Mouse (Mus musculus): ENCODE measurements at regions not wholly inside any gene's neighbourhood (a gene's known extent, or its start where the extent isn't known, plus 50 kb on each side); places are given as distances from the start of the nearest gene placed in this dataset.

GRCm38 (mm10) chr17:64983480-64983879 is 147.6 kb upstream of the 4930583I09Rik start:
- Histone ChIP-seq H3K36me3 (ENCODE audit: control insufficient read depth, insufficient read depth, low read length) (no peaks in the 10 kb centered on the region), H3K27me3 (replicated peaks; ENCODE audit: control insufficient read depth, insufficient read depth, low read length) (no peaks in the 10 kb centered on the region), H3K4me3 (ENCODE audit: insufficient read depth, low read depth, low read length) (no peak overlapping the region), H3K4me1 (ENCODE audit: control insufficient read depth, insufficient read depth, low read length) (no peaks in the 10 kb centered on the region), H3K27ac (ENCODE audit: insufficient read depth, low read depth, low read length) (no peak overlapping the region)
- 71% methylated on average over 2 of the region's 2 CpGs for WGBS
- no peak for TF ChIP-seq CTCF (conservative IDR thresholded peaks at IDR 0.05; ENCODE audit: insufficient read depth, insufficient read length, low read depth, low read length)
- no peak for TF ChIP-seq POLR2A (IDR thresholded peaks at IDR 0.05; ENCODE audit: low read depth, low read length)
- DNase-seq: no peak

GRCm38 (mm10) chr17:64964153-64964552 is 128.3 kb upstream of the 4930583I09Rik start:
- TF ChIP-seq POLR2A (IDR thresholded peaks at IDR 0.05; ENCODE audit: low read depth, low read length): no peak
- no peak for TF ChIP-seq CTCF (conservative IDR thresholded peaks at IDR 0.05; ENCODE audit: insufficient read depth, insufficient read length, low read depth, low read length)
- Histone ChIP-seq H3K4me3 (ENCODE audit: insufficient read depth, low read depth, low read length) (no peak overlapping the region), H3K4me1 (ENCODE audit: control insufficient read depth, insufficient read depth, low read length) (no peaks in the 10 kb centered on the region), H3K27ac (ENCODE audit: insufficient read depth, low read depth, low read length) (no peak overlapping the region), H3K36me3 (ENCODE audit: control insufficient read depth, insufficient read depth, low read length) (no peaks in the 10 kb centered on the region), H3K27me3 (replicated peaks; ENCODE audit: control insufficient read depth, insufficient read depth, low read length) (no peaks in the 10 kb centered on the region)
- WGBS: 70% methylated on average over 4 of the region's 4 CpGs
- DNase-seq: no peak

- Histone ChIP-seq H3K4me1 (ENCODE audit: control insufficient read depth, insufficient read depth, low read length) (no peaks in the 10 kb centered on the region), H3K36me3 (ENCODE audit: control insufficient read depth, insufficient read depth, low read length) (no peaks in the 10 kb centered on the region), H3K27me3 (replicated peaks; ENCODE audit: control insufficient read depth, insufficient read depth, low read length) (no peaks in the 10 kb centered on the region), H3K4me3 (ENCODE audit: insufficient read depth, low read depth, low read length) (no peak overlapping the region), H3K27ac (ENCODE audit: insufficient read depth, low read depth, low read length) (no peak overlapping the region)
- no peak for TF ChIP-seq POLR2A (IDR thresholded peaks at IDR 0.05; ENCODE audit: low read depth, low read length)
- TF ChIP-seq CTCF (conservative IDR thresholded peaks at IDR 0.05; ENCODE audit: insufficient read depth, insufficient read length, low read depth, low read length): no peak
- WGBS: 51% methylated on average over 2 of the region's 2 CpGs
- no peak for DNase-seq
Measured at GRCm38 (mm10) chr17:64961887-64962286, 126.0 kb upstream of the 4930583I09Rik start.

- WGBS: 75% methylated on average over 9 of the region's 9 CpGs
- Histone ChIP-seq H3K27ac (ENCODE audit: insufficient read depth, low read depth, low read length) (no peak overlapping the region), H3K36me3 (ENCODE audit: control insufficient read depth, insufficient read depth, low read length) (no peaks in the 10 kb centered on the region), H3K4me1 (ENCODE audit: control insufficient read depth, insufficient read depth, low read length) (no peaks in the 10 kb centered on the region), H3K4me3 (ENCODE audit: insufficient read depth, low read depth, low read length) (no peak overlapping the region), H3K27me3 (replicated peaks; ENCODE audit: control insufficient read depth, insufficient read depth, low read length) (no peaks in the 10 kb centered on the region)
- no peak for TF ChIP-seq POLR2A (IDR thresholded peaks at IDR 0.05; ENCODE audit: low read depth, low read length)
- TF ChIP-seq CTCF (conservative IDR thresholded peaks at IDR 0.05; ENCODE audit: insufficient read depth, insufficient read length, low read depth, low read length): no peak
- DNase-seq: no peak
Measured at GRCm38 (mm10) chr17:64957495-64957894, 121.6 kb upstream of the 4930583I09Rik start.

GRCm38 (mm10) chr17:64956506-64956905 is 120.6 kb upstream of the 4930583I09Rik start:
- H3K4me3 ChIP-seq (ENCODE audit: insufficient read depth, low read depth, low read length): no peak overlapping the region
- no peaks in the 10 kb centered on the region for H3K27me3 ChIP-seq (replicated peaks; ENCODE audit: control insufficient read depth, insufficient read depth, low read length)
- TF ChIP-seq POLR2A (IDR thresholded peaks at IDR 0.05; ENCODE audit: low read depth, low read length) (no peak), CTCF (conservative IDR thresholded peaks at IDR 0.05; ENCODE audit: insufficient read depth, insufficient read length, low read depth, low read length) (no peak)
- WGBS: 86% methylated on average over 7 of the region's 7 CpGs
- H3K36me3 ChIP-seq (ENCODE audit: control insufficient read depth, insufficient read depth, low read length): no peaks in the 10 kb centered on the region
- no peak overlapping the region for H3K27ac ChIP-seq (ENCODE audit: insufficient read depth, low read depth, low read length)
- H3K4me1 ChIP-seq (ENCODE audit: control insufficient read depth, insufficient read depth, low read length): no peaks in the 10 kb centered on the region
- no peak for DNase-seq

- H3K27ac ChIP-seq (ENCODE audit: insufficient read depth, low read depth, low read length): no peak overlapping the region
- 63% methylated on average over 7 of the region's 7 CpGs for WGBS
- TF ChIP-seq CTCF (conservative IDR thresholded peaks at IDR 0.05; ENCODE audit: insufficient read depth, insufficient read length, low read depth, low read length) (no peak), POLR2A (IDR thresholded peaks at IDR 0.05; ENCODE audit: low read depth, low read length) (no peak)
Measured at GRCm38 (mm10) chr17:64953275-64953674, 117.4 kb upstream of the 4930583I09Rik start.

GRCm38 (mm10) chr17:64951625-64951940 is 115.7 kb upstream of the 4930583I09Rik start:
- Histone ChIP-seq H3K36me3 (ENCODE audit: control insufficient read depth, insufficient read depth, low read length) (no peaks in the 10 kb centered on the region), H3K4me1 (ENCODE audit: control insufficient read depth, insufficient read depth, low read length) (no peaks in the 10 kb centered on the region), H3K27ac (ENCODE audit: insufficient read depth, low read depth, low read length) (no peak overlapping the region), H3K4me3 (ENCODE audit: insufficient read depth, low read depth, low read length) (no peak overlapping the region), H3K27me3 (replicated peaks; ENCODE audit: control insufficient read depth, insufficient read depth, low read length) (no peaks in the 10 kb centered on the region)
- TF ChIP-seq POLR2A (IDR thresholded peaks at IDR 0.05; ENCODE audit: low read depth, low read length) (no peak), CTCF (conservative IDR thresholded peaks at IDR 0.05; ENCODE audit: insufficient read depth, insufficient read length, low read depth, low read length) (no peak)
- no peak for DNase-seq
- 74% methylated on average over 1 of the region's 1 CpGs for WGBS

More at GRCm38 (mm10) chr17:64953275-64953674, 117.4 kb upstream of the 4930583I09Rik start:
- H3K4me3 ChIP-seq (ENCODE audit: insufficient read depth, low read depth, low read length): no peak overlapping the region
- no peaks in the 10 kb centered on the region for H3K36me3 ChIP-seq (ENCODE audit: control insufficient read depth, insufficient read depth, low read length)
- DNase-seq: peak; percentile 47
- H3K27me3 ChIP-seq (replicated peaks; ENCODE audit: control insufficient read depth, insufficient read depth, low read length): no peaks in the 10 kb centered on the region
- no peaks in the 10 kb centered on the region for H3K4me1 ChIP-seq (ENCODE audit: control insufficient read depth, insufficient read depth, low read length)

Measured in kidney, adult 2 months (tissue).